Mouse (Mus musculus): ENCODE results near the gene Gm44502.
A peak's percentile ranks its signal among the peaks of the same experiment; 100 is the strongest.

The Gm44502 gene

GRCm38 (mm10) chr15:89429352-89430221 is at the start of gene Gm44502, which contains the start of the genes C730034F03Rik and Chkb:
Gene Gm44502 (minus strand): TSS chr15:89429696.
Gene C730034F03Rik (plus strand): TSS chr15:89429589.
Gene Chkb (minus strand): TSS chr15:89429908.
- peak; percentile 94 for DNase-seq

DNA sequence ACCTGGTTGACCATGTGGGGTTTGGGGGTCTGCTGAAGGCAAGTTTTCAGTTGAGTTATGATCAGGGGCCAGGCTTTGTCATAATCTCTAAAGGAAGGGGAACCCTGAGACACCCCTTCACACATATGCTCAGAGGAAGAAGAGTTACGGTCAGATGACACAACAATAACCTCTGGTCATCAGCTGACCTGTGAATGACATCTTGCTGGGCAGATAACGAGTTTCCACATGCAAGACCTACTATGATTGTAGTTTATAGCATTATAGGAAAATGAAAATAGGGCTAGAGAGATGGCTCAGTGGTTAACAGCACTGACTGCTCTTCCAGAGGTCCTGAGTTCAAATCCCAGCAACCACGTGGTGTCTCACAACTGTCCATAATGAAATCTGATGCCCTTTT is 49.1 kb upstream of the Gm44502 start:
- no peak for DNase-seq

DNA sequence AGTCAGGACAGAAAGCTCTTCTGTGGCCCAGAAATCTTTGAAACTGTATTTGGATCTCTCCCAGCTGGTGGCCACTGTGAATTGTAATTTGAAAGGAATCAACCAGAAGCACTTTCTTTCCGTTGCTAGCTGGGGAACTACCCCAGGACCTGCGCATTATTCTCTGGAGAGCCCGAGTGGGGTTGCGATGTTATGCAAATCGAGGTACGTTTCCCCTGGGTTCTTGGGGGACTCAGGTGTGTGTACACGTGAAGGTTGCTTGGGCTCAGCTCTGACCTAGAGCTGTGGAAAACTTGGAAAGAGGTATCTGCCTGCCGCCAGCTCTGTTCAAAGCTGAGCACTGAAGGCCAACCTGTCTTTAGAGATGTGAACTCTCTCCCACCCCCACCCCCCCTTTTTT is 48.3 kb upstream of the Gm44502 start:
- no peak for DNase-seq

GRCm38 (mm10) chr15:89477091-89477491 is 47.6 kb upstream of the Gm44502 start, which contains the start of gene Arsa:
Gene Arsa (minus strand): TSS chr15:89477425.
- DNase-seq, result no peak

- no peak for DNase-seq
Observed at GRCm38 (mm10) chr15:89476475-89476815, 46.9 kb upstream of the Gm44502 start.

DNA sequence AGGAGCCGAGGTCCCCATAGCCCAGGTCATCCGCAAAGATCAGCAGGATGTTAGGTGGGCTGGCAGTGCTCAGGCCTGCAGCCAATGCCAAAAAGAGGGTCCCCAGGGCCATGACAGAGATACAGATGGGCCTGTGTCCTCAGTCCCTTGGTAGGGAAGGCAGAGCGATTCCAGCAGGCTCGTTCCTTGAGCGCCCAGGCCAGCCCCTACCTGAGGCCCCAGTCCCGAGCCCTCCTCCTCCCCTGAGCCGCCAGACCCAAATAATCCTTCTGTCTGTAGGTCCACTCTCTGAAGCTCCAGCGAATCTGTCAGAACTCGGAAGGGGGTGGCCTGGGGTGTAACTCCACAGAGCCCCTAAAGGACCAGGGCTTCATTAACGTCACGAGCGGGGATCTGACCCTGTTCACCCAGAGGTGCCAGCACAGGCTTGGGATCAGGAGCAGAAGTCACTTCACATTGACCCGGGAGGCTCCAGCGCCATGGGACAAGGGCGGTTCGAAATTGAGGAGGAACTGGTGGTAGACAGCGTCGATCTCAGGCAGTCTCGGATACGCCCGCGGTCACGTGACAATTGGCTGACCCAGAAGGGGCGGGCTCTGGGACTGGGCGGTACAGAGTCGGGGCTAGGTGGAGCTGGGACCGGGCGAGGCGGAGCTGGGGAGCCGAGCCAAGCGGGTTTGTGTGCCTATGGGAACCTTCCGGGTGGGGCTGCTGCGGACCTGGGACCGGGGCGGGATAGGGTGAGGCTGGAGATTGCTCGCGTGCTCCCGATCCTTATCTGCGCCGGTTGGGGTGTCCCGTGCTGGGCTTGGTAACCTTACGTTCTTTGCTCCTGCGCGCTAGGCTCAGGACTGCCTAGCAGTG is 46.3 kb upstream of the Gm44502 start:
- DNase-seq, result peak; percentile 94

DNA sequence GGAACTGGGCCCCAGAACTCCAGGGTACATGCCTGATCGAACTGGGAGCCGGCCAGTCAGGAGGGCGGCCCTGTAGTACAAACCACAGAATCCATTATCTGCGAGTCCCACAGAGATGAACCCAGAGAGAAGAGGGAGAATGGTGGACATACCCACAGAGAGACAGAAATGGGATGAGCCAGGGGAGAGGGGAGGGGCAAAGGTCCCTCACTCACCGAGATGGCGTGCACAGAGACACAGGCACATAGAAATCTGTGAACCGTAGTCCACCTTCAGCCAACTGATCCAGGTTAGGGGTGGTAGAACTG is 45.8 kb upstream of the Gm44502 start:
- no peak for DNase-seq

DNA sequence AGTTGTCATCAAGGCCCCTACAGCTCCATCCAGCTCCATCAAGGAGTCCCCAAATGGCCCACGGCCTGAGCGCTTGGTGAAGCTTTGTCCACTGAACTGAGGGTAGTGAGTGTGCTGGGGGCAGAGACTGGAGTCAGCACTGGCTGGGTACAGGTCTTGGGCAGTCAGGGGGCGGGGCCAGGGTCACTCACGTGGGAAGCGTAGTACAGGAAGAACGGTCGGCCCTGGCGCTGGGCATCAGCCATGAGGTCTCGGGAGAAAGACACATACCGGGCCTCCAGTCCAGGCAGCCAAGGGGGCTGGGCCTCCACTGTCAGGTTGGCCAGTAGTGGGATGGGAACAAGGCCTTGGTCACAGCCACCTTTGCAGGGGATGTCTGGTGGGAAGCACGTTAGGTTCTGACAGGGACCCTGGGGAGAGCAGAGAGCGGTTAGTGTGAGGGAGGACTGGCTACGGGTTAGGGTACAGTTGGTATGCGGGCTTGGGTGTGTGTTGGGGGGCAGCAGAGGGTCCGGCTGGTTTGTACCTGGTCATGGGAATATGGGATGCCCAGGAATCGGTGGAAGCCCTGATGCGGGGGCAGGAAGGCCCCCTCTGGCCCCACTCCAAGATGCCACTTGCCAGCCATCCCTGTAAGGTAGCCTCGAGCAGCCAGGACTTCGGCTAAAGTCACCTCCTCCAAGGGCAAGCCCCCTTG is 45.2 kb upstream of the Gm44502 start:
- peak; percentile 14 for DNase-seq

GRCm38 (mm10) chr15:89473921-89474320 is 44.4 kb upstream of the Gm44502 start:
- DNase-seq, result no peak

DNA sequence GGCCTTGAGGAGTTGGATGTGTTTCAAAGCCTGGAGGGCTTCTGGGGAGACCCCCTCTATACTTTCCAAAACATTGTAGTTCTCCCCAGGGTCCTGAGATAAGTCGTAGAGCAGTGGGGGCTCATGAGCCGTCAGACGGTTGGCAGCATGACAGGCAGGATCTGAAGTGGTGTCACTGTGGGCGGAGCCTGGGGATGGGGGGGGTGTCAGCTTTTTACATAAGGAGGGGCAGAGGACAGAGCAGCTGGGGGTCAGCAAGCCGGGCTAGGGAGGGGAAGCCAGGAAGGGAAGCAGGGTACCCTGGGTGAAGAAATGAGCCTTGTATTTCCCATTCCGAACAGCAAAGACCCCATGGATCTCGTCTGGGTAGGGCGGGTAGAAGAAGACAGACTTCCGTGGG is 43.9 kb upstream of the Gm44502 start:
- DNase-seq, result no peak

GRCm38 (mm10) chr15:89471476-89471875 is 42.0 kb upstream of the Gm44502 start:
- DNase-seq, result no peak

DNA sequence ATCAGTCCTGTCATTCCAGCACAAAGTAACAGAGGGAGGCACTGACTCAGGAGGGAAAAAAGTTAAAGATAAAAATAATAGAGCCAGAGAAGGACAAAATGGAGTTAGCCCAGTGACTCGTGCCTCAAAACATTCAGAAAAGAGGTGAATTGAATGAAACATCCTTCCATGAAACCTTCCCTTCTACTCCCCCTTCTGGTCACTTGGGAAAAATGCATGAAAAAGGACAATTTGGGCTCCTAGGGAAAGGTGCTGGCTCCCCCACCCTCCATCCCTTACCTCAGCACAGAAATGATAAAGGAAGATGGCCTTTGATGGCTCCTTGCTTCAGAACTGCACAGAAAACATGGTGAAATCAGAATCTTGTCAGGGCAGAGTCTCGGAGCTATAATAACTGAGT is 39.1 kb upstream of the Gm44502 start:
- no peak for DNase-seq

GRCm38 (mm10) chr15:89465052-89465451 is 35.6 kb upstream of the Gm44502 start:
- no peak for DNase-seq

- DNase-seq, result peak; percentile 35
Observed at GRCm38 (mm10) chr15:89463334-89464235, 34.1 kb upstream of the Gm44502 start.

DNA sequence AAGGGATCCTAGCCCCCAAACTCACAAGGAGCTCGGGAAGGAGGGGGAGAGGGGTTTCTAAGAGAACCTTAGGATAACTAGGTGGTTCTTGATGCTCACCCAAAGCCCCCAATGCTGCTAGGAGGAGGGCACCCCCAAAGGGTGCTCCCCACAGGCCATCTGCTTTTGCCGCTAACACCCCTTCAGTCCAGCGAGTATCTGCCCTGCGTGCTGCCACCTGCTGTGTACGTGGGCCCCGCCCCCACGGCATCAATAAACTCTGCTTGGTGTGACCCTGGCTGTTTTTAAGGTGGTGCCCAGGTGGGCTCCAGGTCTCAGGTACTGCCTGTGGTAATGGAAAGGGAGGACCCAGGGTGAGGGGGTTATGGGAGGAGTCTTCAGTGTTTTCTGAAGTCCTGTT is 32.7 kb upstream of the Gm44502 start:
- DNase-seq, result no peak

DNA sequence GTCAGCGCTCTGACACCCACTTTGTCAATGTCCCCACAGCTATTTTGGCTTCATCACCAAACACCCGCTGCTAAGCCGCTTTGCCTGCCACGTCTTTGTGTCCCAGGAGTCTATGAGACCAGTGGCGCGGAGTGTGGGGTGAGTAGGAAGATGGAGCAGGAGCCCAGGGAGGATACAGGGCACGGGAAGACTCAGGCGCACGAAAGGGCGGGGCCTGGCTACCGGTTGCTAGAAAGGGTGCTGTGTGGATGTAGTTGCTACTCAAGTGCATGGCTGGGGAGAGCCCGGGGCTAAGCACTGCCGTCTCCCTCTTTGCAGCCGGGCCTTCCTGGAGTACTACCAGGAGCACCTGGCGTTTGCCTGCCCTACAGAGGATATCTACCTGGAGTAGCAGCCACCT is 31.8 kb upstream of the Gm44502 start:
- DNase-seq, result no peak

- DNase-seq, result no peak
Observed at GRCm38 (mm10) chr15:89460298-89460697, 30.8 kb upstream of the Gm44502 start.

- no peak for DNase-seq
Observed at GRCm38 (mm10) chr15:89459821-89460220, 30.3 kb upstream of the Gm44502 start.

DNA sequence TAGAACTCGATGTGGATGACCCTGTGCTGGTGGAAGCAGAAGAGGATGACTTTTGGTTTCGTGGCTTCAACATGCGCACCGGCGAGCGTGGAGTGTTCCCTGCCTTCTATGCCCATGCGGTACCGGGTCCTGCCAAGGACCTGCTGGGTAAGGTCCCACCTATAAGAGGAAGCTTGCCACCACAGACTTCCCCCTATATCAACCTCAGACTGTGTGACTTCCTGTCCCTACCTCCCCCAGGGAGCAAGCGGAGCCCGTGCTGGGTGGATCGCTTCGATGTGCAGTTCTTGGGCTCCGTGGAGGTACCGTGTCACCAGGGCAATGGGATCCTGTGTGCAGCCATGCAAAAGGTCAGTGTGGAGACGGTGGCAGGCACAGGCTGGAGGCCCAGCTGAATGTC is 29.4 kb upstream of the Gm44502 start:
- DNase-seq, result no peak

DNA sequence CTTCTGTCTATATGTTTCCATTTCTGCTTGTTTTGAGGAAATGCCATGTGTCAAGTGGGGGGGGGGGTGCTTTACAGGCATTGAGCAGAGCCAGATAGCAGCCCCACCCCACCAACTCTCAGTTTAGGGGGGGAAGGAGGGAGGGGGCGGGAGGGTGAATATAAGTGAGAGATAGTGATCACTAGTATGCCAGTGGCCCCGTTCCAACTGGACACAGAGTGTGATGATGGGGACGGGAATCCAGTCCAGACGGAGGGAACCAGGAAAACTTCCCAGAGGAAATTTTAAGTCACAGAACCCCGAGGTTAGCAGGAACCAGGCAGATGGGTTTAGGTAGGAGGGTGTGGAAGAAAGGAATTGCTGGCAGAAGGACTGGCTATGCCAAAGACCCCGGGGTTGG is 26.1 kb upstream of the Gm44502 start:
- DNase-seq, result no peak

- no peak for DNase-seq
Observed at GRCm38 (mm10) chr15:89454857-89455256, 25.4 kb upstream of the Gm44502 start.

DNA sequence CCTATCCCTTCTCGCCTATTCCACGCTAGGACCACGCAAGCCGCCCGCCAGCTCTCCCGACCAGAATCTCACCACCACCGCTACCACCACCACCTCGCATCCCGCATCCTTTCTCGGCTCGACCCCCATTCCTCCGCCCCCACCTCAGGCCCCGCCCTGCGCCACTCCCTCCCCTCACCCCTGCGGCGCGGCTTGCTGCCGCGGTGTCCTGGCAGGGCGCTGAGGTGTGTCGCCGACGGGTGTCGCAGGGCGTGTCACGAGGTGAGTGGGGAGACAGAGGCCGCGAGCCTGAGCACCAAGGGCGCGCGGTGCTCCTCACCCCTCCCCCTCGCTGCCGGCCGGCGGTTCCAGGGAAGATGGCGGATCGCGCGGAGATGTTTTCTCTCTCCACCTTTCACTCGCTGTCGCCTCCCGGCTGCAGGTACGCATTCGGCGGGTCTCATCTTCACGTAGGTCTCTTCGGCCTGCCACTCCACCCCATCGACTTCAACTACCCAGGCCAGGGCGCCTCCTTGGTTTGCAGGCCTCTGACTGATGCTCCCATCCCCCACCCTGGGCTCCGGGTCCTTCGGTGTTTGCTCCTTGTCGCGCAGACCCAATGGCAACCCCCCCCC is 24.5 kb upstream of the Gm44502 start, which contains the start of gene Mapk8ip2:
Mapk8ip2 (plus strand) TSS at position 49 of the 614 bp plus-strand sequence.
- no peak for DNase-seq
